Mouse (Mus musculus) forebrain, embryonic 16.5 days (tissue): ENCODE measurements around the gene Crygs. TPM values are rescaled to one million over a fixed set of nuclear protein-coding genes. Genes with fewer than 3 reads are reported as not detected.

ENCODE experiments used
- ATAC-seq: fragments of 200-750 bp; cut with Nextera tagmentation; 2 replicates; pipeline ENCODE4 v1.8.0; 2017; ENCODE audit warnings: mild to moderate bottlenecking, moderate library complexity
- H3K27ac ChIP-seq: fragments of 300-500 bp; sonication (generic); 2 replicates; pipeline ENCODE4 v1.5.1; 2014; ENCODE audit warnings: low read length, control low read depth
- H3K27me3 ChIP-seq: fragments of 300-500 bp; sonication (generic); replicated peaks from 2 replicates; pipeline ENCODE4 v1.6.1; 2014; ENCODE audit warnings: low read length; ENCODE audit not compliant: control insufficient read depth, insufficient read depth
- H3K36me3 ChIP-seq: fragments of 300-500 bp; sonication (generic); 2 replicates; pipeline ENCODE4 v1.6.1; 2014; ENCODE audit not compliant: control insufficient read depth, insufficient read depth
- H3K4me1 ChIP-seq: fragments of 300-500 bp; sonication (generic); replicated peaks from 2 replicates; pipeline ENCODE4 v1.6.1; 2014; ENCODE audit warnings: low read length; ENCODE audit not compliant: control insufficient read depth, insufficient read depth
- H3K4me2 ChIP-seq: fragments of 300-500 bp; sonication (generic); 2 replicates; pipeline ENCODE4 v1.6.1; 2014; ENCODE audit warnings: mild to moderate bottlenecking, low read length, control low read depth
- H3K4me3 ChIP-seq: fragments of 300-500 bp; sonication (generic); replicated peaks from 2 replicates; pipeline ENCODE4 v1.5.1; 2014; ENCODE audit warnings: mild to moderate bottlenecking, low read length, control low read depth
- H3K9ac ChIP-seq: fragments of 300-500 bp; sonication (generic); replicated peaks from 2 replicates; pipeline ENCODE4 v1.6.1; 2014; ENCODE audit warnings: low read depth, low read length, control low read depth
- H3K9me3 ChIP-seq: fragments of 300-500 bp; sonication (generic); 2 replicates; pipeline ENCODE4 v1.6.1; 2016; ENCODE audit warnings: low read length; ENCODE audit not compliant: control insufficient read depth
- WGBS: fragments of 180-500 bp; shearing (Covaris S2); extraction: QIAGEN DNeasy Blood & Tissue Kit; methylation state at CpG from one replicate; pipeline ENCODE4 v1.1.7; 2014; 5-methylcytosine and 5-hydroxymethylcytosine counted together
- polyA plus RNA-seq: library from polyadenylated mRNA; unstranded; fragments of >200 nt; fragmentation: Nextera tagmentation; extraction: Ambion mirVana; gene quantifications from 2 replicates; pipeline ENCODE4 v1.2.1, GENCODE M21; 2015

Gene Crygs
- polyA plus RNA-seq, 1 experiment from 2014 or later, result not detected

DNA sequence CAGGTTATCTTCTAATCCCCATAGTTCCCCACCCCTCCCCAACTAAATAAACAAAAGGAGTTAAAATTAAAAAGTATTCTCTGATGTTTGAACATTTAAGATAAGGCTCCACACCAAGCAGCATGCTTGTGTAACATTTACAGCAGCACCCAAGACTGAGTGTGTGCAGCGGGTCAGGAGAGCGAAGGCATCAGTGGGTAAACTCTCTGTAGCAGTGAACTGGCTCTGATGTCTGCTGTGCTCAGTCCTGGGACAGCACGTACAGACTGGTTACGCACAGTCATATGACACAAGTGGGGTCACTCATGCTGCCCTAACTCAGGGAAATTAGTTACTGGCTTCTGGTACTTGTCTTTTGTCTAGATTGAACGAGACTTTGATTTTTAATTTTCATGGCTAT is 31.5 kb upstream of the Crygs start:
- WGBS, result 94% methylated on average over 5 of the region's 5 CpGs
- peaks cover 8% of the 10 kb centered on the region for H3K4me1 ChIP-seq

GRCm38 (mm10) chr16:22839146-22839857 is 27.9 kb upstream of the Crygs start:
- Histone ChIP-seq H3K4me1 (0 out of 2 replicates have a peak, but pooled peaks cover 2% of the 10 kb centered on the region), H3K36me3 (no peaks in the 10 kb centered on the region), H3K4me3 (no peak overlapping the region), H3K9ac (no peak overlapping the region), H3K4me2 (no peak overlapping the region), H3K9me3 (no peaks in the 10 kb centered on the region), H3K27me3 (no peaks in the 10 kb centered on the region), H3K27ac (no peak overlapping the region)
- 95% methylated on average over 3 of the region's 3 CpGs for WGBS
- ATAC-seq, result no peak

More for the DNA sequence above, 31.5 kb upstream of the Crygs start:
- no peak for ATAC-seq
- H3K36me3 ChIP-seq, result no peaks in the 10 kb centered on the region
- H3K9ac ChIP-seq, result no peak overlapping the region
- H3K27me3 ChIP-seq, result no peaks in the 10 kb centered on the region
- H3K27ac ChIP-seq, result no peak overlapping the region
- no peak overlapping the region for H3K4me3 ChIP-seq
- H3K4me2 ChIP-seq, result no peak overlapping the region
- H3K9me3 ChIP-seq, result no peaks in the 10 kb centered on the region

DNA sequence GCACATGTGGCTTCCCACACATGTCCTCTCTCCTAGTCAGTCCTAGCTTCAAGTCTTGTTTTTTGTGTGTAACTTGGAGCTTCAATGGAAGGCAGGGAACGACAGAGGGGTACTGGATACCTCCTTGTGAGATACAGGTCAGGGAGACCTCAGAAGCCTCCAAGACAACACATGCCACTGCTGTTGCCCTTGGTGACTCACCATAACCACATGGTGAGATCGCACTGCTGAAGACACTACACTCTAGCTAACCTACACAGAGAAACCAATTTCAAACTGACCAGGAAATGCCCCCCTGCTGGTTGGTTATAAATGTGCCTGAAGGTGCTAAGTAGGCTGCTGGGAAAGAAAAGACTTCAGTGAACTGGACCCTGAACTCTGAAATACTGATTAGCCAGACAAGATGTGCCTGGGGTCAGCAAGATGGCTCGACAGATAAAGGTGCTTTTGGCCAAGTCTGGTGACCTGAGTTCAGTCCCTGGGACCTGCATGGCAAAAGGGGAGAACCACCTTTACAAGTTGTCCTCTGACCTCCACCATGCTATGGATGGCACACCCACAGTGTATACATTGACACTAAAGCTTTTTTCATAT is 21.7 kb upstream of the Crygs start:
- no peak overlapping the region for H3K27ac ChIP-seq

GRCm38 (mm10) chr16:22820731-22821130 is 9.4 kb upstream of the Crygs start:
- peak; percentile 78 for ATAC-seq
- H3K36me3 ChIP-seq, result no peaks in the 10 kb centered on the region
- H3K4me3 ChIP-seq, result no peak overlapping the region
- H3K27me3 ChIP-seq, result no peaks in the 10 kb centered on the region
- no peak overlapping the region for H3K27ac ChIP-seq
- no peaks in the 10 kb centered on the region for H3K9me3 ChIP-seq
- no peaks in the 10 kb centered on the region for H3K4me1 ChIP-seq
- H3K9ac ChIP-seq, result no peak overlapping the region
- WGBS, result 41% methylated on average over 8 of the region's 8 CpGs
- no peak overlapping the region for H3K4me2 ChIP-seq

More for the DNA sequence above, 21.7 kb upstream of the Crygs start:
- WGBS, result 90% methylated on average over 3 of the region's 3 CpGs
- no peak for ATAC-seq
- no peaks in the 10 kb centered on the region for H3K27me3 ChIP-seq
- no peaks in the 10 kb centered on the region for H3K36me3 ChIP-seq
- no peak overlapping the region for H3K4me3 ChIP-seq
- no peaks in the 10 kb centered on the region for H3K9me3 ChIP-seq
- no peak overlapping the region for H3K9ac ChIP-seq
- no peak overlapping the region for H3K4me2 ChIP-seq
- H3K4me1 ChIP-seq, result no peaks in the 10 kb centered on the region

- Histone ChIP-seq H3K27ac (no peak overlapping the region), H3K36me3 (no peaks in the 10 kb centered on the region), H3K4me3 (peak overlapping the region; percentile 28), H3K9me3 (no peaks in the 10 kb centered on the region), H3K4me1 (peaks cover 5% of the 10 kb centered on the region), H3K4me2 (peak overlapping the region; percentile 49), H3K9ac (peak overlapping the region; percentile 27), H3K27me3 (no peaks in the 10 kb centered on the region)
- peak; percentile 53 for ATAC-seq
- WGBS, result 13% methylated on average over 17 of the region's 17 CpGs
Observed at GRCm38 (mm10) chr16:22807468-22808070, 3.8 kb downstream of the Crygs start.

DNA sequence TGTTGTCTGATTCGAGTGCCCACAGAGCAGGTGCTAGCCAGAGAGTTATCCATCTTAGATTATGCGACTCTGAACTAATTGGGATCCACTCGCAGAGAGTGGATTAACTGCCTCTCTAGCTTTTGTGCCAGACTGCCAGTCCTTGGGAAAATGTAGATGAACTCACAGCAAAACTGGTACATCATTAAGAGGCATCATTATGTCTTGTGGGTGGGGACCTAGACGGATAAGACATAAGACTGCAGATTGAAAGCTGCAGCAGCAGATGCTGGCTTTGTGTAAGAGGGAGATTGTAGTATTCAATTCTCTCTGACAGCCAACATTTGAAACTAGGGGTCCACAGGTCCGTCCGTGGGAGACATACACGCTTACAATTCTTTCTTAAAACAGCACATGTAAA is 8.6 kb downstream of the Crygs start:
- Histone ChIP-seq H3K36me3 (no peaks in the 10 kb centered on the region), H3K4me1 (peaks cover 8% of the 10 kb centered on the region), H3K4me2 (no peak overlapping the region), H3K27ac (peak overlapping the region; percentile 56; the same call in 1 of the 2 replicates), H3K9me3 (no peaks in the 10 kb centered on the region), H3K27me3 (no peaks in the 10 kb centered on the region), H3K4me3 (no peak overlapping the region), H3K9ac (no peak overlapping the region)
- peak; percentile 57 for ATAC-seq
- WGBS, result 26% methylated on average over 7 of the region's 7 CpGs

DNA sequence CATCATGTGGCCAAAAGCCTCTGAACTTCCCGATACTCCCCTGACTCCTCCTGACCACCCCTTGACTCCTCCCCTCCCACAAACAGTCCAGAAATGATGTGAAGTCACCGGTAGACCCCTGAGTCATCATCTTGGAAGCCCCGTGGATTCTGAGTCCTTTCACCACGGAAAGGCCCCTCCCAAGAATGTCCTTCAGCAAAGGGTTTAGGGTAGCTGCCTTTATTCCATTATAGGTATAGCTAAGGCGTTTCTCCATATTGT is 10.6 kb downstream of the Crygs start:
- WGBS, result 6% methylated on average over 5 of the region's 5 CpGs
- H3K4me3 ChIP-seq, result no peak overlapping the region
- H3K36me3 ChIP-seq, result no peaks in the 10 kb centered on the region
- no peaks in the 10 kb centered on the region for H3K27me3 ChIP-seq
- no peak overlapping the region for H3K27ac ChIP-seq
- ATAC-seq, result no peak
- H3K4me1 ChIP-seq, result peaks cover 8% of the 10 kb centered on the region
- no peaks in the 10 kb centered on the region for H3K9me3 ChIP-seq
- no peak overlapping the region for H3K9ac ChIP-seq
- H3K4me2 ChIP-seq, result no peak overlapping the region

GRCm38 (mm10) chr16:22800026-22800848 is 11.1 kb downstream of the Crygs start:
- Histone ChIP-seq H3K4me1 (peaks cover 8% of the 10 kb centered on the region), H3K27ac (no peak overlapping the region), H3K9ac (no peak overlapping the region), H3K36me3 (no peaks in the 10 kb centered on the region), H3K4me3 (no peak overlapping the region), H3K9me3 (no peaks in the 10 kb centered on the region), H3K4me2 (no peak overlapping the region), H3K27me3 (no peaks in the 10 kb centered on the region)
- 9% methylated on average over 6 of the region's 6 CpGs for WGBS
- peak; percentile 70 for ATAC-seq

- Histone ChIP-seq H3K9ac (no peak overlapping the region), H3K9me3 (no peaks in the 10 kb centered on the region), H3K4me2 (no peak overlapping the region), H3K27ac (no peak overlapping the region), H3K36me3 (no peaks in the 10 kb centered on the region), H3K4me3 (no peak overlapping the region), H3K4me1 (peaks cover 8% of the 10 kb centered on the region), H3K27me3 (no peaks in the 10 kb centered on the region)
- no peak for ATAC-seq
- WGBS, result 84% methylated on average over 3 of the region's 3 CpGs
Observed at GRCm38 (mm10) chr16:22798520-22798919, 12.9 kb downstream of the Crygs start.
